Mouse (Mus musculus) cerebellum, postnatal 10 days (tissue): ENCODE data around the gene Cdh13.

ENCODE experiments used
- DNase-seq, 2 experiments: peaks; one replicate each; pipeline ENCODE4 v3.0.0; 2021; ENCODE audit warnings: mixed read lengths in 2 of 2

Gene Cdh13

DNA sequence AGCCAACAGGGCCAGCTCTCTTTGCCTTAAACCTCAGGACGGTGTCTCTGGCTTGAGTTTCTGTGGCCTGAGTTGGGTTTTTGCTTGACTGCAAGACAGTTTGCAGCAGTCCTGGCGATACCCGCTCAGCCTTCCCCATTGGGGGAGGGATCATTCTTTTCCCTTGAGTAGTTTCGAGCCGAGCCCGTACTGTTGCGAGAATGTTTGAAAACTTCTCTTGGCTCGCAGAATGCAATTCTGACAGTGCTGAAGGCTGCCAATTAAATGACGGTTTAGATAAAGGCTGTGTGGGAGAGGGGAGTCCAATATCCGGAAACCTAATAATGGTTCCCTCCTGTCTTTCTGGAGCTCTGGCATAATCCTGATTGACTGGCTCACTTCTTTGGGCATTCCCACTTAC lies 23.4 kb downstream of the Cdh13 start:
- no peak for DNase-seq

GRCm38 (mm10) chr8:118309106-118309505 lies 25.6 kb downstream of the Cdh13 start:
- no peak for DNase-seq

DNA sequence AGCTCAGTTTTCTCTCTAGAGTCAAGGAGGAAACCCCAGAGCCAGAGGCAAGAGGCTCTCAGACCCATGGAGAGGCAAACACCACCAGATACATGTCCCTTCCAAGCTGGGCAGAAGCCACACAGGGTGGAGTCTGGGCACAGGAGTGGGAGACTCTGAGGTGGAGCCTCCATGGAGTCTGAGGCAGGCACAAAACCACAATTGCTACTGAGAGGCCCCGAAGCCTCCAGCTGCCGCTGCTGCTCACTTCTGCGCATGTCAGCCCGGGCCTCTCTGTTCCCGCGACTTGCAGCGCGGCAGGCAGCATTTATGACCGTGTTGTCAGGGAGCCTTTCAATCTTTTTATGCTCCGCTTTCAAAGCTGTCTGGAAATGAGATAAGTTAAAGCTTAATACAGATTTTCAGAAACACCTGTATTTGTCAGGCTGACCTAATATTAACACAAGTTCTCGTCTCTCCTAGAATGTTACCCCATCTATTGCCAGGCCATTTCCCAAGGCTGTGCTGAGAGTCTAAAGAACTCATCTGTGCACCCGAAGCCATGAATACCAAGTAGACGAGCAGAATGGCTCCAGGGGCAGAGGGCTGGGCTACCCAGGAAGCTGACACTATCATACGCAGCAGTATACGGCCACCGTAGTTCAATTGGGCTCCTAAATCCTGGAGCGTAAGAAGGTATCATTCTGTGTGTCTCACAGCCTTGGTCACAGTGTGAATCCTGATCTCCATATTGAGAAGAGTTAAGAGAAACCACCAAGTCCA lies 30.1 kb downstream of the Cdh13 start:
- peak; percentile 17 to 34 for DNase-seq

DNA sequence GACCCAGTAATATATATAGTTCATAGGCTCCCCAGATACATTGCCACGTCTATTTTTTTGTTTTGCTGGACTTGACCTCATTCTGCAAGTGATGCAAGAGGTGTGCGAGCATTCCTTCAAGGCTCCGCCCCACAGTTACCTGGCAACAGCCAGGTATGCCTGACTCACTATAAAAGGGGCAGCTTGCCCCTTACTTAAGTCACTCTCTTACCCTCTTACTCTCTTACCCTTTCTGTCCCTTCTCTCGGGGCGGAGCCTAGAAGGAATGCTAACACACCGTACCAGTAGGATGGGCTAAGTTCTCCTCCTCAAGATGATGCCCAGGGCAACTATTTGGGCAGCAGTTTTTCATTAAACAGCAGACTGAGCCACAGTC lies 30.6 kb downstream of the Cdh13 start:
- DNase-seq = no peak

DNA sequence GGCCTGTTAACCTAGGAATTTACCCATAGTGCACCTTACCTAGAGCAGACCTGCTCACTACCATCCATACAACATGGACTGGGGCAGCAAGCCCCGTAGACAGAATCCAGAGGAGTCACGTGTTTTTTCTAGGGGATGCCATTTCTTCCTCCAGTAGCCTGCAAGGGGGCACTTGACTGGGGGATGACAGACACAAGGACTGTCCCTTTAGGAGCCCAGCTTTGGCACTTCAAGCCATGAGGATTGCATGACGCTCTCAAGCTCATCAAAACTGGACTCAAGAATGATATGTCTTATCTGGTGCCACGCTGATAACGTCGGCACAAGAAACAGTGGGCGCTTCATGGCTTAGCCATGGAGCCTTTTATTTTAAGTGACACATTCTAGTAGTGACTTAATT lies 31.4 kb downstream of the Cdh13 start:
- no peak for DNase-seq

DNA sequence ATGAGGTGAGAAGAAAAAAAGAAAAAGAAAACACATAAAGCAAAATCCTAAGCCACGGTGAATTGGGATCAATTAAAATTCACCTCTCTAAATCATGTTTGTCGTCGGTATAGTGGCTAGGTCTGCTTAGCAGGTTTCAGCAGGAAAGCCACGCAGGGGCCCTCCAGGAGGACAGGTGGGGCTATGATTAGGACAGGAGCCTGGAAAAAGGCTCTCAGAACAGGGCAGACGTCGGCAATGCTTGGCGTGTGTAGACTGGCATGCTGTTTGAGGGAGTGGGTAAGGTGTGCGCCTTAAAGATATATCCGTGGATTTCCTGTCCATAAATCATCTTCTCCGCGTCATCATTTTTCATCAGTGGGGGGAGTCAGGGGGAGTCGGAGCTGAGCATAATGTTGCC lies 32.9 kb downstream of the Cdh13 start:
- DNase-seq = no peak

- no peak for DNase-seq
These were observed 37.0 kb downstream of the Cdh13 start for GRCm38 (mm10) chr8:118320566-118320965.

- no peak for DNase-seq
These were observed 39.9 kb downstream of the Cdh13 start for GRCm38 (mm10) chr8:118323421-118323820.

- DNase-seq = peak; percentile 29 to 39
These were observed 51.4 kb downstream of the Cdh13 start for GRCm38 (mm10) chr8:118334933-118335332.

- DNase-seq = peak; percentile 30 to 38
These were observed 56.2 kb downstream of the Cdh13 start for GRCm38 (mm10) chr8:118339711-118340110.

GRCm38 (mm10) chr8:118343267-118343666 lies 59.7 kb downstream of the Cdh13 start:
- DNase-seq = peak; percentile 51 to 64

GRCm38 (mm10) chr8:118348710-118349489 lies 65.4 kb downstream of the Cdh13 start:
- no peak for DNase-seq

DNA sequence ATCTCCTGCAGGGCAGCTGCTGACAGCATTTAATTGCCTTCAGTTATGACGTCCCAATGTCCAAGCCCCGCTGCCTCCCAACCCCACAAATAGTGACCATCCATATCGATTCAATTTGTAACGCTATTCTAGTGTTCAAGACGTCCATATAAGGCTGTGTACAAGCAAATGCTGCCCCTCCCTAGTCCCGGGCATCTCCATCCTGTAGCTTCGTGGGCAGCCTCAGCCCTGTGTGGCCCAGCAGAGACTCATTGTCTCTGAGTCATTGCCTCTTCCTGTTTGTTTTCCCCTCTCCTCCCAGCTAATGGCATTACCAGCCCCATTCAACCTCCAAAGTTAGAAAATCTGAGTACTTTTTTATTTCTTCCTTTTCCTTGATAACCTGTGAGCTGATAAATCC lies 66.6 kb downstream of the Cdh13 start:
- no peak for DNase-seq

GRCm38 (mm10) chr8:118353022-118353421 lies 69.5 kb downstream of the Cdh13 start:
- DNase-seq = no peak

GRCm38 (mm10) chr8:118357067-118357466 lies 73.5 kb downstream of the Cdh13 start:
- DNase-seq = no peak

DNA sequence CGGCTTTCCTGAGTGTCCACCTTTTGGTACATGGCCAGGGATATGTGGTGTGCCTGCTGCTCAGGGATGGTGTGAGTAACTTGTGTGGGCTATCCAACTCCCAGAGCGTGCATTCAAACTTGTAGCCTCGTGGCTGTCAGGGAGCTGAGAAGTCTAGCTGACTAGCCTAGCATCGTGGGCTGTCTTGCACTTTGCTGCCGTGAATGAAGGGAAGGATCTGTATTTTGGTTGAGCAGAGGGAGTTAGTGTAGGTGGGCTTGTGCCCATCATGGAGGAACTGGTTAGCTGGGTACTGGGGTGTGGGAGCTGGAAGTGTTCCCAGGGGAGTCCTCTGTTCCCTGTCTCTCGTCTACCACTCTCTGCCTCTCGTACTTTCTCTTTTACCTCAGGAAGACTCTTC lies 74.1 kb downstream of the Cdh13 start:
- DNase-seq = no peak

DNA sequence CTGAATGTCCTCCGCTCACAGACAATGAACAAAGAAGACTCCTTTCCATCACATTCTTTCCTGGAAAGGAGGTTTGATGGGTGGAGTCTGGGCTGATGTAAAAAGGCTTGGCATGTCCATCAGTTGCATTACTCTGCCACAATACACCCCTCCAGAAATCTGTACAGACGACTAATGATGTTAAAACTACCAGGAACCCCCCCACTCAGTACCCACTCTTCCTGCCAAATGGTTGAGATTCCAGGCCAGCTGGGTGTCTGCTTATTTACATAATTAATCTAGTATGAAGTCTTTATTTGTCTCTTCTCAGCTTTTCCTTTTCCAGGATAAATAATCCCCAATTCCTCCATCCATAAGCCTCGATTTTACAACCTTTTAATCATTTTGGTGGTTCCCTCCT lies 80.2 kb downstream of the Cdh13 start:
- peak; percentile 26 to 47 for DNase-seq

DNA sequence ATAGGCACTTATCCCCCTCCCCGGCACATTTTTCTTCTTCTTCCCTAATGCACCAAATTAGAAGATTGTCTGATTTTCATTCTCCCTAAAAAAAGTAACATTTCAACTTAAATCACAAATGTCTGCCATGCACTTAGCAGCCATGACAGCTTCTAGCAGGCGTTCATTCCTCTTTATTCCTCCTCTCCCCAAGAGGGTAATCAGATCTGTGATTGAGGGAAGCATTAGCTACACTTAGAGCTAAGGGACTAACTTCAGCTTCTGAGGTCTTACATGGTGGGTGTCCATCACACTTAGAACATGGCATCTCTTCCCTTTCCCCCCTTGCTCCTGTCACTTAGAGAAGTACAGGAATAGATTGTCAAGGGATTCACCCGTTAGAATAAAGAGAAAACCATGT lies 89.6 kb downstream of the Cdh13 start:
- no peak for DNase-seq

- no peak for DNase-seq
These were observed 91.2 kb downstream of the Cdh13 start for GRCm38 (mm10) chr8:118374738-118375137.

DNA sequence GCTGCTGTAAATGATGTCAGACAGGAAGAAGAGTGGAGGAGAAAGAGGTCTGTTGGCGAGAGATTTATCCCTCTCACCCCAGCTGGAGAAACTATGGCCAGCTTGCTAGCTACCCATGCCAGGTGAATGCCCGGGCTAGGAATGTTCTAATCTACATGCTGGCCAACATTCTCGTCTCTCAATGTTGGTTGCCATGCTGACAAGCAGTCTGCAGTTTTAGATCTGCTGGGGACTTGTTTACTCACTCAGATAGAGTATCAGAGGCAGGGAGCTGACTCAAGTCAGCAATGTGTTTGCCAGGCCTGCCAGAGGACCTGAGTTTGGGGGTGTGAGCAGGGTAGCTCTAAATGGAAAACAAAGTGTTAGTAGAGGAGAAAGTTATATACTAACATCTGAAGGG lies 93.3 kb downstream of the Cdh13 start:
- DNase-seq = peak; percentile 79

DNA sequence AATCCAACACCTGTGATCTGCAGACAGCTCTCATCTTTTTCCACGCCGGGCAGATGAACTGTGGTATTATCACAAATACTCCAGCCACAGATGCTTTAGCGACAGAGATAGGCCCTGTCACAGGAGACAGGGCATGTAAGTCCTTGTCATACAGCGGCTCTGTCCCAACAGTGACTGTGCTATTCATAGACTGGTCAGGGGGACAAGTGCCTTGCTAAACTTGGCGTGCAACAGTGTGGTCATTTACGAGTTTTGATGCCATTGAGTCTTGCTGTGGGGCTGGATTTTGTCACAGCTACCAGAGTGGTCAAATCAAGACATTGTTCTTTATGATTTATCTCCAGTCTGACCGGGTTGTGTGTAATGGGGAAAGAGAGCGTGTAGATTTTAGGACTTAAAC lies 95.5 kb downstream of the Cdh13 start:
- DNase-seq = no peak

GRCm38 (mm10) chr8:118379657-118380056 lies 96.1 kb downstream of the Cdh13 start:
- DNase-seq = peak; percentile 43 to 56

DNA sequence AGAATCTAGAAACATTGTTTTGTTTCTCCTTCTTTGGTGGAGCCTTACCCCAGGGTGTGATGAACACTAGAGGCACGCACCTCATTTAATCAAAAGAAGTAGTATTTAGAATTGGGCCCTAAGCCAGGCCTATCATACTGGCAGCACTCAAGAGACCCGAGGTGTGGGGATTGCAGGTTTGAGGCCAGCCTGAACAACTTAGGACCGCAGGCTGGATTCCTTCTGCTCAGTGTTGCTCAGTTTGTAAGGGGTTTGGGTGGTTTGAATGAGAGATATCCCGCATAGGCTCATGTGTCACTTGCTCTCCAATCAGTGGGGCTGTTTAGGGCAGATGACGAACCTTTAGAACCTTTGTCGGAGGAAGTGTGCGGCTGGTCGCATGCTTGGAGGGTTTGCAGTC lies 96.5 kb downstream of the Cdh13 start:
- DNase-seq = no peak

DNA sequence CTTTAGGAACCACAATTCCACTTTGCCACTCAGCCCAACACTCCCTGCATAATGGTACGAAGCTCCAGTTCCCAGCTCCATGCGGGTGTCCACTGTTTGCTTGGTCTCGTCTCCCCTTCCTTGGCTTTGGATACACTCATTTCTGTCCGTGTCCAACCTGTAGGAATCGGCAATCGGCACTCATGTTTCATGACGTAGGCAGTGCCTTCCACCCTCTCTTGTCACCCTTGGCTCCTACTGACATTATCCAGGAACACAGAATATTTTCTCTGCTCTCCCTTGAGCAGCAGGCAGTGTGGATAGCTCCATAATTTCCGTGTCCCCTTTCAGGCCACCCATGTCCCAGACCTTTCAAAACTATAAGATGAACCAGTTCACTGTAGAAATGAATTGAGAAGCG lies 97.2 kb downstream of the Cdh13 start:
- peak in 1 of 2 experiments; percentile 23 for DNase-seq
